Mouse (Mus musculus): ENCODE data around the gene Rps27a.

GRCm38 (mm10) chr11:29496962-29497361, 50.9 kb downstream of the Rps27a start:
- TF ChIP-seq CTCF (IDR thresholded peaks at IDR 0.05; ENCODE audit: borderline replicate concordance, insufficient read depth, low read depth, low read length) (no peak), POLR2A (IDR thresholded peaks at IDR 0.05; ENCODE audit: borderline replicate concordance, insufficient read depth, low read length) (no peak)

All from cerebellum, adult 2 months (tissue).